Mouse (Mus musculus) kidney, embryonic 15.5 days (tissue): ENCODE data around the gene Serinc3. TPM values are rescaled to one million over a fixed set of nuclear protein-coding genes. Genes with fewer than 3 reads are reported as not detected.
"Not testable (repeated sequence)": the region's sequence is repeated elsewhere in the genome, so short reads cannot be mapped to it uniquely, and the experiment has no call there.

ENCODE experiments used
- ATAC-seq: fragments of 200-750 bp; cut with Nextera tagmentation; replicated peaks from 2 replicates; pipeline ENCODE4 v1.8.0; 2017; ENCODE audit warnings: moderate TSS enrichment; ENCODE audit not compliant: low FRiP score
- H3K27ac ChIP-seq: fragments of 300-500 bp; sonication (generic); 2 replicates; pipeline ENCODE4 v1.5.1; 2015; ENCODE audit warnings: mild to moderate bottlenecking, inconsistent platforms
- H3K27me3 ChIP-seq: fragments of 300-500 bp; sonication (generic); 2 replicates; pipeline ENCODE4 v1.6.1; 2015; ENCODE audit warnings: inconsistent platforms
- H3K36me3 ChIP-seq: fragments of 300-500 bp; sonication (generic); 2 replicates; pipeline ENCODE4 v1.6.1; 2015; ENCODE audit warnings: inconsistent platforms
- H3K4me1 ChIP-seq: fragments of 300-500 bp; sonication (generic); 2 replicates; pipeline ENCODE4 v1.6.1; 2015; ENCODE audit warnings: inconsistent platforms
- H3K4me2 ChIP-seq: fragments of 300-500 bp; sonication (generic); 2 replicates; pipeline ENCODE4 v1.6.1; 2015; ENCODE audit warnings: moderate library complexity, mild to moderate bottlenecking, inconsistent platforms
- H3K4me3 ChIP-seq: fragments of 300-500 bp; sonication (generic); replicated peaks from 2 replicates; pipeline ENCODE4 v1.5.1; 2015; ENCODE audit warnings: mild to moderate bottlenecking, inconsistent platforms
- H3K9ac ChIP-seq: fragments of 300-500 bp; sonication (generic); 2 replicates; pipeline ENCODE4 v1.6.1; 2015; ENCODE audit warnings: mild to moderate bottlenecking, inconsistent platforms
- H3K9me3 ChIP-seq: fragments of 300-500 bp; sonication (generic); replicated peaks from 2 replicates; pipeline ENCODE4 v1.6.1; 2016; ENCODE audit warnings: inconsistent platforms
- WGBS: fragments of 180-500 bp; shearing (Covaris S2); methylation state at CpG from one replicate; pipeline ENCODE4 v1.1.7; 2015; ENCODE audit warnings: mixed read lengths; 5-methylcytosine and 5-hydroxymethylcytosine counted together
- polyA plus RNA-seq: library from polyadenylated mRNA; unstranded; fragments of >200 nt; fragmentation: Nextera tagmentation; extraction: Ambion mirVana; gene quantifications from 2 replicates; pipeline ENCODE4 v1.2.1, GENCODE M21; 2015

Gene Serinc3
- polyA plus RNA-seq, 1 experiment from 2014 or later: 43.7 TPM

- Histone ChIP-seq H3K9me3 (no peaks in the 10 kb centered on the region), H3K27ac (peak overlapping the region; percentile 82), H3K4me3 (no peak overlapping the region), H3K4me1 (peaks cover 49% of the 10 kb centered on the region), H3K4me2 (peak overlapping the region; percentile 13), H3K36me3 (no peaks in the 10 kb centered on the region), H3K9ac (no peak overlapping the region), H3K27me3 (no peaks in the 10 kb centered on the region)
- peak; percentile 82 for ATAC-seq
- WGBS: 30% methylated on average over 6 of the region's 6 CpGs
These were observed 16.5 kb upstream of the Serinc3 start for GRCm38 (mm10) chr2:163661371-163661850.

GRCm38 (mm10) chr2:163660103-163660701 is 15.3 kb upstream of the Serinc3 start:
- no peaks in the 10 kb centered on the region for H3K9me3 ChIP-seq
- 58% methylated on average over 5 of the region's 5 CpGs for WGBS
- H3K9ac ChIP-seq: 0 out of 2 replicates have a peak overlapping the region, but pooled peaks have one; percentile 17
- H3K4me2 ChIP-seq: peak overlapping the region; percentile 16; the same call in 1 of the 2 replicates
- no peaks in the 10 kb centered on the region for H3K36me3 ChIP-seq
- H3K27me3 ChIP-seq: no peaks in the 10 kb centered on the region
- peak overlapping the region; percentile 82 for H3K27ac ChIP-seq
- no peak overlapping the region for H3K4me3 ChIP-seq
- peaks cover 49% of the 10 kb centered on the region for H3K4me1 ChIP-seq
- ATAC-seq: no peak

GRCm38 (mm10) chr2:163659431-163659830 is 14.5 kb upstream of the Serinc3 start:
- no peaks in the 10 kb centered on the region for H3K9me3 ChIP-seq
- H3K4me2 ChIP-seq: peak overlapping the region; percentile 79
- peak overlapping the region; percentile 87; the same call in 1 of the 2 replicates for H3K27ac ChIP-seq
- H3K36me3 ChIP-seq: no peaks in the 10 kb centered on the region
- H3K4me1 ChIP-seq: peaks cover 49% of the 10 kb centered on the region
- WGBS: 74% methylated on average over 12 of the region's 12 CpGs
- no peak for ATAC-seq
- H3K4me3 ChIP-seq: peak overlapping the region; percentile 93
- no peaks in the 10 kb centered on the region for H3K27me3 ChIP-seq
- peak overlapping the region; percentile 81; the same call in 1 of the 2 replicates for H3K9ac ChIP-seq

GRCm38 (mm10) chr2:163658941-163659340 is 14.0 kb upstream of the Serinc3 start:
- H3K4me3 ChIP-seq: peak overlapping the region; percentile 93
- H3K36me3 ChIP-seq: no peaks in the 10 kb centered on the region
- H3K9ac ChIP-seq: peak overlapping the region; percentile 81
- 2% methylated on average over 8 of the region's 8 CpGs for WGBS
- peak overlapping the region; percentile 79 for H3K4me2 ChIP-seq
- H3K27me3 ChIP-seq: no peaks in the 10 kb centered on the region
- H3K4me1 ChIP-seq: peaks cover 44% of the 10 kb centered on the region
- no peaks in the 10 kb centered on the region for H3K9me3 ChIP-seq
- ATAC-seq: no peak
- H3K27ac ChIP-seq: peak overlapping the region; percentile 87

- under 1% methylated on average over 71 of the region's 71 CpGs for WGBS
These were observed 13.3 kb upstream of the Serinc3 start, which contains the start of gene Pkig for GRCm38 (mm10) chr2:163657975-163658886. TSS of gene Pkig (plus strand) at chr2:163658386.

GRCm38 (mm10) chr2:163657486-163657885 is 12.6 kb upstream of the Serinc3 start:
- Histone ChIP-seq H3K27me3 (no peaks in the 10 kb centered on the region), H3K4me2 (no peak overlapping the region), H3K9ac (no peak overlapping the region), H3K36me3 (no peaks in the 10 kb centered on the region), H3K4me3 (no peak overlapping the region), H3K4me1 (peaks cover 38% of the 10 kb centered on the region), H3K9me3 (no peaks in the 10 kb centered on the region), H3K27ac (no peak overlapping the region)
- WGBS: 87% methylated on average over 2 of the region's 2 CpGs
- ATAC-seq: no peak

More at GRCm38 (mm10) chr2:163657975-163658886, 13.3 kb upstream of the Serinc3 start, which contains the start of gene Pkig:
- H3K4me2 ChIP-seq: peak within 1 kb of the TSS; percentile 79
- H3K9ac ChIP-seq: peak within 1 kb of the TSS; percentile 81
- H3K4me3 ChIP-seq: peak within 1 kb of the TSS; percentile 93
- H3K9me3 ChIP-seq: no peaks in the 10 kb centered on the region
- no peaks in the 10 kb centered on the region for H3K36me3 ChIP-seq
- H3K27ac ChIP-seq: peak within 1 kb of the TSS; percentile 87
- peaks cover 44% of the 10 kb centered on the region for H3K4me1 ChIP-seq
- no peaks in the 10 kb centered on the region for H3K27me3 ChIP-seq
- ATAC-seq: peak; percentile 87

- not testable (repeated sequence) for H3K27ac ChIP-seq, H3K27me3 ChIP-seq, H3K9ac ChIP-seq, H3K36me3 ChIP-seq, H3K4me2 ChIP-seq, H3K9me3 ChIP-seq, H3K4me3 ChIP-seq, ATAC-seq
- WGBS: 96% methylated on average over 9 of the region's 12 CpGs
- peaks cover 20% of the 10 kb centered on the region for H3K4me1 ChIP-seq
These were observed 10.8 kb upstream of the Serinc3 start for GRCm38 (mm10) chr2:163655699-163656098.

- no peak overlapping the region for H3K4me3 ChIP-seq
- WGBS: 89% methylated on average over 5 of the region's 5 CpGs
These were observed 1.6 kb upstream of the Serinc3 start for GRCm38 (mm10) chr2:163646461-163647080.

GRCm38 (mm10) chr2:163645700-163646460 is 949 bp upstream of the Serinc3 start:
- Histone ChIP-seq H3K9me3 (peaks cover 10% of the 10 kb centered on the region), H3K4me2 (no peak overlapping the region), H3K36me3 (no peaks in the 10 kb centered on the region), H3K27ac (peak overlapping the region; percentile 100), H3K27me3 (no peaks in the 10 kb centered on the region), H3K4me1 (peaks cover 34% of the 10 kb centered on the region), H3K9ac (no peak overlapping the region), H3K4me3 (no peak overlapping the region; the same call in 1 of the 2 replicates)
- 77% methylated on average over 11 of the region's 11 CpGs for WGBS
- 0 out of 2 replicates have a peak, but pooled peaks have one; percentile 0 for ATAC-seq

More at GRCm38 (mm10) chr2:163646461-163647080, 1.6 kb upstream of the Serinc3 start:
- Histone ChIP-seq H3K4me1 (peaks cover 27% of the 10 kb centered on the region), H3K9me3 (peaks cover 10% of the 10 kb centered on the region), H3K27ac (no peak overlapping the region), H3K27me3 (no peaks in the 10 kb centered on the region), H3K4me2 (no peak overlapping the region), H3K36me3 (no peaks in the 10 kb centered on the region), H3K9ac (no peak overlapping the region)
- no peak for ATAC-seq

GRCm38 (mm10) chr2:163644047-163644446 is 884 bp downstream of the Serinc3 start:
- H3K27ac ChIP-seq: peak overlapping the region; percentile 100
- no peaks in the 10 kb centered on the region for H3K9me3 ChIP-seq
- peak overlapping the region; percentile 97 for H3K4me3 ChIP-seq
- ATAC-seq: no peak
- peaks cover 45% of the 10 kb centered on the region for H3K4me1 ChIP-seq
- peak overlapping the region; percentile 96 for H3K9ac ChIP-seq
- no peaks in the 10 kb centered on the region for H3K27me3 ChIP-seq
- WGBS: 3% methylated on average over 4 of the region's 4 CpGs
- H3K36me3 ChIP-seq: 0 out of 2 replicates have a peak, but pooled peaks cover 8% of the 10 kb centered on the region
- peak overlapping the region; percentile 67 for H3K4me2 ChIP-seq

GRCm38 (mm10) chr2:163643576-163643971 is 1.4 kb downstream of the Serinc3 start:
- Histone ChIP-seq H3K4me2 (peak overlapping the region; percentile 67), H3K4me1 (peaks cover 46% of the 10 kb centered on the region), H3K9me3 (no peaks in the 10 kb centered on the region), H3K36me3 (0 out of 2 replicates have a peak, but pooled peaks cover 8% of the 10 kb centered on the region), H3K4me3 (peak overlapping the region; percentile 97), H3K9ac (peak overlapping the region; percentile 96), H3K27ac (peak overlapping the region; percentile 100; the same call in 1 of the 2 replicates), H3K27me3 (no peaks in the 10 kb centered on the region)
- no peak for ATAC-seq
- 64% methylated on average over 2 of the region's 2 CpGs for WGBS
